Mouse (Mus musculus) mouse embryonic stem cell (cell line): ENCODE measurements around the gene Notum.

Experiments used
- in situ Hi-C, 2 experiments: fragments of 300-500 bp; cut with MboI; formaldehyde crosslinking; loops; 1 replicate in 1 of 2; 3 replicates in 1 of 2; pipeline ENCODE4 v1.14.3; 2019 to 2020; ENCODE audit warnings: low sequenced_read_pairs in 2 of 2, low pct_unique_long_range_greater_than_20kb in 1 of 2, mixed read lengths in 1 of 2; ENCODE audit not compliant: unreplicated experiment in 1 of 2

Notum gene

GRCm38 (mm10) chr11:120608241-120609034 is 52.5 kb downstream of the Notum start, which contains the start of gene Npb:
TSS of gene Npb (plus strand) at chr11:120608477.
- in situ Hi-C loops, result no loop called here

- in situ Hi-C loops, result no loop called here
Observed at GRCm38 (mm10) chr11:120606764-120607163, 54.2 kb downstream of the Notum start.

GRCm38 (mm10) chr11:120605667-120606066 is 55.3 kb downstream of the Notum start:
- in situ Hi-C loops, result no loop called here
